Mouse (Mus musculus) lung, postnatal 14 days (tissue): ENCODE data around the gene Zfp595.
"Not testable (repeated sequence)": the region's sequence is repeated elsewhere in the genome, so short reads cannot be mapped to it uniquely, and the experiment has no call there.

Experiments
- DNase-seq: peaks from one replicate; pipeline ENCODE4 v3.0.0; 2021

The Zfp595 gene

DNA sequence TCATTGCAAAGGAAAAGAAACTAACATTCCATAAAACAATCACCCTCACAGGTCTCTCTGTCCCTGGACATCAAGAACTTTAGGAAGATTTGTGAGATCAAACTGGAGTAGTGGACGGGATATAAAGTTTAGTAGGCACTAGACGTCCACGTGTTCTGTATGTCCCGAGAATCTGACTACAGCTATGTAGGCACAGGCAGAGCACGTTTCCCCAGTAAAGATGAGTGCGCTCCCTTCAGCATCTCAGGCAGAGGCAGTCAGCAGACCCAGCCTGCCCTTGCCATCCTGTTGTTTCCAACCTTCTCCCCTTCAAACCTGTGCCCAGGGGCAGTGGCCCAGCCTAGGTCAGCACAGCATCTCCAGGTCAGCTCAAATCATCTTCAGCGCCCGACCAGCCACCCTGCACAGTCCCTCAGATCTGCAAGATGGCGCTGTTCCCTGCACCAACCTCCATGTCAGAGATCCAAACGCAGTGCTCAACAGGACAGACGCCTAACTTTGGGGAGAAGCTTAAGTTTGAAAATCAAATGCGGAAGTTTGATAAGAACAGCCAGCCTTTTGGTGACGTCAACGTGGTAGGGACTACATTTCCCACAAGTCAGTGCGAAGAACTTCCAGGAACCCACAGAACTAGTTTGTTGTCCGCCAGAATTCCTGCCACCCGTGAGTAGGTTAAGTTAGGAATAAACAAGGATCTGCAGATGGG lies at the start of gene Zfp595:
TSS of gene Zfp595 (minus strand) at position 552 of the 706 bp plus-strand sequence.
- DNase-seq = peak; percentile 85

DNA sequence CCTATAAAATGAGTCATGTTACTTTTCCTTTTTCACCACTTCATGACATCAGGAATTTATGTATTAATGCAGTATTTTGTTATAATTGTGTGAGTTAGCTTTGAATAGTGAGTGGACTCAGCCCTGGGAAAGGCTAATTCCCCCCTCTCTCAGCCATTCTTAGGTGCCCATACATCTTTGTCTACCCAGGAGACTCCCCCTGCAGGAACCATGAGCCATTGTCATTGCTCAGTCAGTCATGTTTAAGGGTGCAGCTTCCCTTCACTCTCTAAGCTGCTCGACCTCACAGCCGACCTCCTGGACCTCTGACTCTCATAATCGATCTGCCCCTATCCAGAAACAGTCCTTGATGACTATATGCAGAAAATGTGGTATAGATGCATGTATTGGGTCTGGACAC lies 43.9 kb upstream of the Zfp595 start:
- DNase-seq = not testable (repeated sequence)

DNA sequence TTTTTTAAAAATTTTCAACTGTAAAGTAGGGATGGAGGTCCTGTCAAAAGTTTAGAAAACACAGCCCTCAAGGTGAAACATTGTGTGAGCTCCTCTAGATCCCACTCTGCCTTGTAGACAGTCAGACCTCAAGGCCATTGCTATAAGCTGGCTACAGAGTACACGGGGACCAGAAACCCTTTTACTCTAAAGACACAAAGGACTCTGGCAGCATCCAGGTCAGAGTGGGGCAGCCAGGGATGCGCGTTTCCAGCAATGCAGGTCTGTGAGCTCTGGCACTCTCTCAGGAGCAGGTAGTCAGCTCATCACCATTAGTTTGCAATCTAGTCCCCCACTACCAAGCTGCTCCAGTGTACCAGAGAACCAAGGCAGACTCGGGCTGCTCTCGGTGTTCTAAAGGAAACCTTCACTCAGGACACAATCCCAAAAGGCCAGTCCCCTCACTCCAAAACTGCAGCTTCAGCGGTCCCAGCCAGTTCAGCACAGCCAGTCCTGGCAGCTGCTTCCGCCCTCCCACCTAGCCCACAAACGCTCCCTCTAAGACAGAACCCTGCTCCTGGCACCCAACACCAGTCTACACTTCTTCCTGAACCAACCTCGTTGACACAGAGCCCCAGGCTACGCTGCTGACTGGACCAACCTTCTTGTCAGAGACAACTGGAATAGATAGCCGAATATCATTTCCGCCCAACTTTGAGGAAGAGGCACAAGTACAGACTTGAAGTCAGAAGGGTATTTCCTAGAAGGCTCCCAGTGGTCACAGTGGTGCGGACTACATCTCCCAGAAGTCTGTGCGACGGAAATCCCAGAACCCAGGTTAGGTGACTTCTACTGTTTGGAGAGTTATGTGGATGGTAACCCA lies 42.9 kb upstream of the Zfp595 start, which contains the start of the genes Gm28041 and Zfp456:
TSS of gene Gm28041 (minus strand) at position 684 of the 862 bp plus-strand sequence.
TSS of gene Zfp456 (minus strand) at position 761 of the 862 bp plus-strand sequence.
- DNase-seq = peak; percentile 73

DNA sequence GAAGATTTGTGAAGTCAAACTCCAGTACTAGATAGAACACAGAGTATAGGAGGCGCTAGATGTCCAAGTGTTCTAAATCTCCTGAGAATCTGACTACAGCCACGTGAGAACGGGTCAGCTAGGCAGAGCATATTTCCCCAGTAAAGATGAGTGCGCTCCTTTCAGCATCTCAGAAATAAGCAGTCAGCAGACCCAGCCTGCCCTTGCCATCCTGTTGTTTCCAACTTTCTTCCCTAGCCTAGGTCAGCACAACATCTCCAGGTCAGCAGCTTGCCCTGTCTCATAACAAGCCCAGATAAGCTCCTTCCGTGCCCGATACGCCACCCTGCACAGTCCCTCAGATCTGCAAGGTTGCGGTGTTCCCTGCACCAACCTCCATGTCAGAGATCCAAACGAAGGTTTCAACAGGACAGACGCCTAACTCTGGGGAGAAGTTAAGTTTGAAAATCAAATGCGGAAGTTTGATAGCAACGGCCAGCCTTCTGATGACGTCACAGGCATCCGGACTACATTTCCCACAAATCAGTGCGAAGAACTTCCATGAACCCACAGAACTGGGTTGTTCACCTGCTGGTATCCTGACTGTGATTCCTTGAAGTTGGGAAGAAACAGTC lies 27.9 kb upstream of the Zfp595 start, which contains the start of the genes Gm28044 and Zfp953:
TSS of gene Gm28044 (minus strand) at position 406 of the 614 bp plus-strand sequence.
TSS of gene Zfp953 (minus strand) at position 475 of the 614 bp plus-strand sequence.
- DNase-seq = peak; percentile 91

DNA sequence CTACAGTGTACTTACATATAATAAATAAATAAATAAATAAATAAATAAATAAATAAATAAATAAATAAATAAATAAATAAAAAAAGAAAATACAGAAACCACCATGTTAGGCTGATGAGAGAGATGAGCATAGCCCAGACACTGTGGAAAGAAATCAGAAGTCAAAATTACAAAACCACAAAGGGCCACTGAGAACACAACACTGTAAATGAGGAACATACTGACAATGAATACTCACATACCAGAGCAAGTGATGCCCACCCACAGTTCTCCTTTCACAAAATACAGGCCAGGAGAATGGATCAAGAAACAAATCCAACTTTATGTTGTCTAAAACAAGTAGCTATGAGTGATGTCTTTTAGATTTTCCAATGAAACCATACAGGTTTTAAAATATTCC lies 19.5 kb upstream of the Zfp595 start:
- no peak for DNase-seq

DNA sequence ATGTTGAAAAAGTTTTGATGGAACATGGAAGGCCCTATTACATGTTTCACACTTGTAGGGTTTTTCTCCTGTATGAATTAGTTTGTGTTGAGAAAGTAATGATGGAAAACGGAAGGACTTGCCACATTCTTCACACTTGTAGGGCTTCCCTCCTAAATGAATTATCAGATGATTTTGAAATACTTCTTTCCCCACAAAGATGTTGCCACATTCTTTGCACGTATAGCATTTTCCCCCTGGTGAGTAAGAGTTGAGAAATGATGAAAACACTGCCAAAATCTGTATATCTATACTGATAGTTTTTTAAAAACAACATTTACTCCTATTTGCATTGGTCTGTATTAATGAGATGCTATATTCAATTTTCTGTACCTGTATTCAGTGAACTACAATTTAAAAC lies 11.1 kb upstream of the Zfp595 start:
- no peak for DNase-seq

DNA sequence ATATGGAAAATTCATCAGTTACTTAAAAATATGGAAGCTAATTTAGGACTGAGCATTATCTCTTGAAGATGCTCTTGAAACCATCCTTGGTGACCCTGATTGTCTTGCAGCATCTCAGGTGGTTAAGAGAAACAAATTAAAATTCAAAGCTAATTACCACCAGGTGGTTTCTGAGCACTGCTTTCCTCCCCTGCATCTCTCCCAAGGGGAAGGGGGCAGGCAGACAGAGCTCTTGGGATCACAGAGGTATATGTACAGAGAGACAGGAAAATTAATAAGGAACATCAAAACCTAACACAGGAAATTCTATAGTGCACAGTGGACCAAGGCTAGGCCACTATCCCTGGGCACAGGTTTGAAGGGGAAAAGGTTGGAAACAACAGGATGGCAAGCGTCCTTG lies 507 bp upstream of the Zfp595 start:
- DNase-seq = no peak

DNA sequence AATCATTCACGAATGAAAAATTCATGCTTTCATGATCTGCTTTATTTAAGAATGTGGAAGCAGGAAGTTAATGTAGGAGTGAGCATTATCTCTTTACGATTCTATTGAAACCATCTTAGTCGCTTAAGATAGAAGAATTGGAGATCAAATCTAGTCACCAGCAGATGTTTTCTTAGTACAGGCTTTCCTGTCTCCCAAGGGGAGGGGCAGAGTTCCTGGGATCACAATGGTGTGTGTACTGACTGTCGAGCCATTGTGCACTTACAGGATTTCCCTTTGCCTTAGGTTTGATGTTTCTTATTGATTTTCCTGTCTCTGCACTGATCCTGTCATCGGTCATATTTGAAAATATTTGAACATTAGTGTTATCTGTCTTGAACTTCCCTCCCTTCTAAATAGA lies 25.7 kb downstream of the Zfp595 start:
- DNase-seq = peak; percentile 9

DNA sequence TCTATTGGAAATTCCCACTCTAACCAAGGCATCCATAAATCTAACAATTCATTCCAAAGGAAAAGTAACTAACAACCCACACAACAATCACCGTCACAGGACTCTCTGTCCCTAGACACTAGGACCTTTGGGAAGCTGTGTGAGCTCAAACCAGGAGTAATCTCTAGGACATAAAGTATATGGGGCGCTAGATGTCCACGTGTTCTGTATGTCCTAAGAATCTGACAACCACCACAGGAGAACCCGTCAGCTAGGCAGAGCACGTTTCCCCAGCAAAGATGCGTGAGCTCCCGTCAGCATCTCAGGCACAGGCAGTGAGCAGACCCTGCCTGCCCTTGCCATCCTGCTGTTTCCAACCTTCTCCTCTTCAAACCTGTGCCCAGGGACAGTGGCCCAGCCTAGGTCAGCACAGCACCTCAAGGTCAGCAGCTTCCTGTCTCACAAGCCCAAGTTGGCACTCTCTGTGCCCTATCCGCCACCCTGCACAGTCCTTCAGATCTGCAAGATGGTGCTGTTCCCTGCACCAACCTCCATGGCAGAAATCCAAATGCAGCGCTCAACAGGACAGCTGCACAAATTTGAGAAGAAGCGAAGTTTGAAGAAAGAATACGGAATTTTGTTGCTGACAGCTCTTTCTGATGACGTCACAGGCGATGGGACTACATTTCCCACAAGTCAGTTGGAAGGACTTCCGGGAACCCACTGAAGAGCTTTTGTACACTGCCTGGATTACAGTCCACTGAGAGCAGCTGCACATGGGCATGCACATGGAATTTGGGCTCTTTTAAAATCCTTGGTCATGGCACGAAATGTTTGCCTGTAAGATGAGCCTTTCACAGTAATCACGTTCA lies 26.3 kb downstream of the Zfp595 start, which contains the start of gene Zfp457:
TSS of gene Zfp457 (minus strand) at position 664 of the 851 bp plus-strand sequence.
- peak; percentile 86 for DNase-seq

DNA sequence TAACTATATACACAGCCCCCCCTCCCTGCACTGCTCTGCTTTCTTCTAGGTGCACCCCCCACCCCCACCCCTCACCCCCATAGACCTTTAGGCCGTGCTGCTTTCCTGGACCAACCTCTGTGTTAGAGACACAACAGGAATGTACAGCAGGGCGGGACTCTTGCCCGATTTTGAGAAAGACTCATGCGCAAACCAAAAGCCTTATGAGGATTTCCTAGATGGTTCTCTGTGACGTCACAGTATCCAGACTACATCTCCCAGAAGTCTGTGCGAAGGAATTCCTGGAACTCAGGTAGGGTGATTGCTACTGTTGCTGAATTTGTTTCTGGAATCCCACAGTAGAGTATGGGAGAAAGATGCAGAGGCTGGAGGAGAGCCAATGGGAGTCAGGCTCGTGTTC lies 54.1 kb downstream of the Zfp595 start, which contains the start of gene Zfp458:
TSS of gene Zfp458 (minus strand) at position 153 of the 400 bp plus-strand sequence.
- DNase-seq = peak; percentile 6

DNA sequence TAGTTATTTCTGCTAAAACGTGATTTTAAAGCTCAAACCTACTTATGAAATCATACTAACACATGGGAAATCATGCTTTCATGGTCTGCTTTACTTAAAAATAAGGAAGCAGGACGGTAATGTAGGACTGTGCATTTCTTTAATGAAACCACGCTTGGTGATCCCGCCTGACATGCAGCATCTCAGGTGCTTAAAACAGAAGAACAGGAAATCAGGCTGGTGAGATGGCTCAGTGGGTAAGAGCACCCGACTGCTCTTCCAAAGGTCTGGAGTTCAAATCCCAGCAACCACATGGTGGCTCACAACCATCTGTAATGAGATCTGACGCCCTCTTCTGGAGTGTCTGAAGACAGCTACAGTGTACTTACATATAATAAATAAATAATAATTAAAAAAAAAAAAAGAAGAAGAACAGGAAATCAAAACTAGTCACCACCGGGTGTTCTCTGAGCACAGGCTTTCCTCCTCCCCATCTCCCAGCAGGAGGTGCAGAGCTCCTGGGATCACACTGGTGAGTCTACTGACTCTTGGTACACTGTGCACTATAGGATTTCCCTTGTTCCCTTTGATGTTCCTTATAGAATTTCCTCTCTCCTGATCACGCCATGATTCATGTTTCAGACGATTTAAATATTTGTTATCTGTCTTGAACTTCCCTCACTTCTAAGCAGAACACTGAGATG lies 62.8 kb downstream of the Zfp595 start:
- not testable (repeated sequence) for DNase-seq

DNA sequence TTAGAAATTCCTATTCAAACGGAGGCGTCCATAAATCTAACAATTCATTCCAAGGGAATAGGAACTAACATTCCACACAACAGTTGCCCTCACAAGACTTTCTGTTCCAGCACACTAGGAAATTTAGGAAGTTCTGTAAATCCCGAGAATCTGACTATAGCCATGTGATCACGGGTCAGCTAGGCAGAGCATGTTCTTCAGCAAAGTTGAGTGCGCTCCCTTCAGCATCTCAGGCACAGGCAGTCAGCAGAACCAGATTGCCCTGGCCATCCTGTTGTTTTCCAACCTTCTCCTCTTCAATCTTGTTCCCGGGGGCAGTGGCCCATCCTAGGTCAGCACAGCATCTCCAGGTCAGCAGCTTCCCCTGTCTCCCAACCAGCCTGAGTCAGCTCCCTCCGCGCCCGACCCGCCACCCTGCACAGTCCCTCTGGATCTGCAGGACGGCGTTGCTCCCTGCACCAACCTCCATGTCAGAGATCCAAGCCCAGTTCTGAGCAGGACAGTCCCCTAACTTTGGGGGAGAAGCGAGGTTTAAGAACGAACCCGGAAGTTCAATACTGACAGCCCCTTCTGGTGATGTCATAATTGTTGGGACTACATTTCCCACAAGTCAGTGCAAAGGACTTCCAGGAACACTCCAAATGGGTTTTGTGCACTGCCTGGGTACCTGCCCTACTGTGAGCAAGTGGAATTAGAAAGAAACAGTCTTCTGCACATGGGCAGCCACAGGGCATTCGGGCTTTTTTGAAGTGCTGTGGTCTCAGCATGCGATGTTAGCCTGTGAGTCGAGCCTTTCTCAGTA lies 63.6 kb downstream of the Zfp595 start:
- DNase-seq = peak; percentile 71
